Mouse (Mus musculus): ENCODE results near the gene Pgap2. TPM values are rescaled to one million over a fixed set of nuclear protein-coding genes. Genes with fewer than 3 reads are reported as not detected.

Gene Pgap2
- polyA plus RNA-seq, 1 experiment from 2014 or later: 50.1 TPM

DNA sequence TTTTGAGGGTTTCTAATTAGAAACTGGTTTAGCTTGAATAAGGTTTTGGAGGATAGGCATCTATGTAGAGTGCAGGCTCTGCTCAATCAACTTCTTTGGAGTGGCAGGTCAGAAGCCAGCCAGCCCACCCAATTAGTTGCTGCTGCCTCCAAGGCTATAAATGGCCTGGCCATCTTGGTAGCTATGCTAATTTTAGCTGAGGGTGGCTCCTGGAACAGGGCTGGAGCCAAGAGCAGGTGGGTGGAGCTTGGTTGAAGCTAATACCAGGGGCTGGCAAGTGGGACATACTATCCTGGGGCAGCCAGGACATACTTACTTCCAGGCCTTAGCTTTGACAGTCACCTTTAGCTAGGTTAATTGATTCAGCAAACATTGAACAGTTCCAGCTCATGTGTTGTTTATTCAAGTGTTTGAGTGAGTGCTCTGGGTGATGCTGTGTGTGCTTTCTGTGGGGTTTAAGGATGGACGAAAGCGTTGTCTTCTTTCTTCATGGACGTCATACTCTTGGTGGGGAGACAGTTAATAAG lies 62.5 kb downstream of the Pgap2 start:
- peaks cover 10% of the 10 kb centered on the region for H3K4me1 ChIP-seq
- no peak overlapping the region for H3K27ac ChIP-seq (replicated peaks)
- H3K9me3 ChIP-seq: no peaks in the 10 kb centered on the region
- H3K9ac ChIP-seq (replicated peaks): no peak overlapping the region
- ATAC-seq (ENCODE audit: low FRiP score, low read depth): no peak
- no peak overlapping the region for H3K4me2 ChIP-seq (replicated peaks)
- 87% methylated on average over 3 of the region's 3 CpGs for WGBS
- no peak overlapping the region for H3K4me3 ChIP-seq
- H3K27me3 ChIP-seq: peaks cover 18% of the 10 kb centered on the region
- H3K36me3 ChIP-seq: no peaks in the 10 kb centered on the region

DNA sequence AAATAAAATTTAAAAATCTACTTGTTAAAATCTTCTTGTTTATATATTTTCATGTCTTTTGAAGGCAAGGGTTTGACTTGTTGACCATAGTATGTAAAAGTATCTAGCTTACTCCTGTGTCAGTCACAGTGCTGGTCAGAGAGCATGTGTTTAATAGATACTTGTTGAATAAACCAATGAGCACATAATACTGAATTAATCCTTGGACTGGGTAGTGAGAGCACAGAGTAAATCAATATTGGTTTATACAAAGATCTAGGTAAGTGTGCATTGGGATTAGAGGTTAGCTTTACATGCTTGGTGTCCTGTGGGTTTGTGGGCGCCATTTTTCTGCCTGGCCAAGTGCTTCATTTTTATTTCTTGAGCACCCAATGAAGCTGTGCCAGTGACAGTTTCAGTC lies 71.4 kb downstream of the Pgap2 start:
- Histone ChIP-seq H3K36me3 (no peaks in the 10 kb centered on the region), H3K9ac (replicated peaks) (no peak overlapping the region), H3K27ac (replicated peaks) (no peak overlapping the region), H3K27me3 (no peaks in the 10 kb centered on the region), H3K4me1 (no peaks in the 10 kb centered on the region), H3K4me3 (no peak overlapping the region), H3K4me2 (replicated peaks) (no peak overlapping the region), H3K9me3 (no peaks in the 10 kb centered on the region)
- no peak for ATAC-seq (ENCODE audit: low FRiP score, low read depth)
- WGBS: 90% methylated on average over 1 of the region's 1 CpGs

DNA sequence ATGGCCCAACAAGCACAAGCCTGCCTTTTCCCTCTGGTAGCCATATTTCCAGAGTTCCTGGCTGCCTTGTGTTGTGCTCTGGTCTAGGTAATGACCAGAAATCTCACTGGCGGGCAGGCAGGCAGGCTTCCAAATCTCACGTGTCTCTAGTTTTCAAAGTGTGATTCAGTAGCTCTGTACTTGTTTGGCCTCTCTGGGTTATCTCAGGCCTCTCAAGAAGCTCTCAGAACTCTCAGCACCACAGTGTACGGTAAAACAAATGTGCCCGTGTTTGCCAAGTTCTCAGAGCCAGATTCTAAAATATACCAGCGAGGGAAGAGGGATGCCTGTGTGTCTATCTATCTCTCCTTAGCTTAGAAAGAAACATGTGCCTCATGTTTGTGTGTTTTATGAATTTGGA lies 72.3 kb downstream of the Pgap2 start:
- Histone ChIP-seq H3K27me3 (no peaks in the 10 kb centered on the region), H3K36me3 (no peaks in the 10 kb centered on the region), H3K4me1 (no peaks in the 10 kb centered on the region), H3K4me2 (replicated peaks) (no peak overlapping the region), H3K27ac (replicated peaks) (no peak overlapping the region), H3K9ac (replicated peaks) (no peak overlapping the region), H3K4me3 (no peak overlapping the region), H3K9me3 (no peaks in the 10 kb centered on the region)
- WGBS: 86% methylated on average over 5 of the region's 5 CpGs
- ATAC-seq (ENCODE audit: low FRiP score, low read depth): no peak

Other genes starting within 250 kb of the Pgap2 start
- 4.8 TPM in 2 replicates for gene Il18bp, start 191.5 kb upstream of the Pgap2 start, polyA plus RNA-seq (2016; fragmentation: Nextera tagmentation; extraction: Ambion mirVana)
- 28.9 and 29.0 TPM in 2 replicates for gene Rnf121, start 144.7 kb upstream of the Pgap2 start, polyA plus RNA-seq (2016; fragmentation: Nextera tagmentation; extraction: Ambion mirVana)
- 43.0 and 43.3 TPM in 2 replicates for gene Xndc1, start 144.7 kb upstream of the Pgap2 start, polyA plus RNA-seq (2016; fragmentation: Nextera tagmentation; extraction: Ambion mirVana)
- 1.3 and 2.2 TPM in 2 replicates for gene Xntrpc, start 144.5 kb upstream of the Pgap2 start, polyA plus RNA-seq (2016; fragmentation: Nextera tagmentation; extraction: Ambion mirVana)
- 0.86 TPM in 1 of 2 replicates, not detected in the other for gene Trpc2, start 127.1 kb upstream of the Pgap2 start, polyA plus RNA-seq (2016; fragmentation: Nextera tagmentation; extraction: Ambion mirVana)
- gene Art1, start 108.5 kb upstream of the Pgap2 start, polyA plus RNA-seq (2016; fragmentation: Nextera tagmentation; extraction: Ambion mirVana): 0.42 and 0.46 TPM in 2 replicates
- 0.65 and 1.2 TPM in 2 replicates for gene Art5, start 100.7 kb upstream of the Pgap2 start, polyA plus RNA-seq (2016; fragmentation: Nextera tagmentation; extraction: Ambion mirVana)
- not detected in 2 replicates for gene Chrna10, start 93.4 kb upstream of the Pgap2 start, polyA plus RNA-seq (2016; fragmentation: Nextera tagmentation; extraction: Ambion mirVana)
- gene Nup98, start within 50 bp of the Pgap2 start, polyA plus RNA-seq (2016; fragmentation: Nextera tagmentation; extraction: Ambion mirVana): 43.3 and 45.8 TPM in 2 replicates
- 21.6 and 27.0 TPM in 2 replicates for gene Rhog, start 45.8 kb downstream of the Pgap2 start, polyA plus RNA-seq (2016; fragmentation: Nextera tagmentation; extraction: Ambion mirVana)
- 14.7 and 16.2 TPM in 2 replicates for gene Stim1, start 57.6 kb downstream of the Pgap2 start, polyA plus RNA-seq (2016; fragmentation: Nextera tagmentation; extraction: Ambion mirVana)
- gene Rrm1, start 231.5 kb downstream of the Pgap2 start, polyA plus RNA-seq (2016; fragmentation: Nextera tagmentation; extraction: Ambion mirVana): 166 and 169 TPM in 2 replicates

Measured in midbrain, embryonic 12.5 days (tissue).